In genomic region chr8:95203326-95204038, GRCm38 (mm10) we compare ENCODE assay signal across 10 mouse cellular contexts. TPM values are rescaled to one million over a fixed set of nuclear protein-coding genes. Genes with fewer than 3 reads are reported as not detected.
DNase-seq lines count a peak whose midpoint lies in the region; ATAC-seq lines count a peak whose summit lies in the region.
"Had no signal": no experiment of that assay in that cellular context is flagged by ENCODE, and none has a peak within 500 bp of the region (broad histone marks: within the 10 kb centered on the region; RNA-seq: fewer than 3 reads in every experiment).

No protein-coding gene starts in this region.

- H3K27me3 ChIP-seq in liver, embryonic 11.5 days (replicated peaks; ENCODE audit: control insufficient read depth, insufficient read depth, low read length) = no peaks in the 10 kb centered on the region
- H3K27me3 ChIP-seq: limb, embryonic 15.5 days; stomach, embryonic 15.5 days had no signal

- H3K9ac ChIP-seq in liver, embryonic 11.5 days (ENCODE audit: low read depth, low read length) = no peak overlapping the region
- H3K9ac ChIP-seq: limb, embryonic 15.5 days; stomach, embryonic 15.5 days had no signal

- no peak overlapping the region for H3K4me3 ChIP-seq in liver, embryonic 11.5 days (ENCODE audit: low read depth, low read length)
- H3K4me3 ChIP-seq: heart, embryonic 12.5 days; limb, embryonic 15.5 days; stomach, embryonic 15.5 days had no signal

- no peak overlapping the region for H3K4me2 ChIP-seq in liver, embryonic 11.5 days
- H3K4me2 ChIP-seq: limb, embryonic 15.5 days; stomach, embryonic 15.5 days had no signal

- ATAC-seq in frontal cortex, adult (ENCODE audit: low TSS enrichment) = peak; percentile 38; the same call in 1 of the 2 replicates
- ATAC-seq in liver, embryonic 11.5 days (replicated peaks; ENCODE audit: low FRiP score) = 0 out of 2 replicates have a peak, but pooled peaks have one; percentile 18
- peak; percentile 25 to 49; a peak in 1 of 4 replicates for ATAC-seq in hematopoietic stem cell, adult 5-6 weeks (replicated peaks in 1 of 2; ENCODE audit: insufficient read depth in 1 of 2, low FRiP score in 2 of 2, low TSS enrichment in 1 of 2, low read depth in 1 of 2, poor library complexity in 2 of 2, severe bottlenecking in 2 of 2)
- 0 out of 2 replicates have a peak, but pooled peaks have one; percentile 26 for ATAC-seq in megakaryocyte-erythroid progenitor cell, adult 5-6 weeks (replicated peaks; ENCODE audit: low FRiP score, low TSS enrichment, poor library complexity, severe bottlenecking)

- H3K4me1 ChIP-seq in liver, embryonic 11.5 days (replicated peaks; ENCODE audit: control insufficient read depth, insufficient read depth, low read length) = no peaks in the 10 kb centered on the region

- no peak overlapping the region for H3K27ac ChIP-seq in liver, embryonic 11.5 days (ENCODE audit: low read depth, low read length)
- H3K27ac ChIP-seq: limb, embryonic 15.5 days; stomach, embryonic 15.5 days had no signal

- H3K9me3 ChIP-seq in liver, embryonic 11.5 days (ENCODE audit: control insufficient read depth, low read length) = no peaks in the 10 kb centered on the region
- H3K9me3 ChIP-seq: heart, embryonic 12.5 days; limb, embryonic 15.5 days; stomach, embryonic 15.5 days had no signal

- no peak for DNase-seq in frontal cortex, postnatal 25 days (ENCODE audit: low spot score in 2 of 2)
- no peak for DNase-seq in liver, embryonic 11.5 days (ENCODE audit: low spot score)
- DNase-seq in liver = no peak
- no peak for DNase-seq in urinary bladder, postnatal 14 days (ENCODE audit: low spot score)

- 46% methylated on average over 9 of the region's 9 CpGs for WGBS in liver, embryonic 11.5 days

- H3K36me3 ChIP-seq in liver, embryonic 11.5 days (ENCODE audit: control insufficient read depth, insufficient read depth, low read length) = no peaks in the 10 kb centered on the region
- H3K36me3 ChIP-seq: heart, embryonic 12.5 days; limb, embryonic 15.5 days; stomach, embryonic 15.5 days had no signal

RNA-seq across cellular contexts. Expression of gene Kifc3, which starts 0.9 kb away (rescaled TPM):
- polyA plus RNA-seq in liver, embryonic 11.5 days (2014; fragmentation: Nextera tagmentation; extraction: Ambion mirVana) = 7.8 and 8.1 TPM in 2 replicates
- 0.79 and 2.0 TPM in 2 replicates for total RNA-seq in hematopoietic stem cell, adult 5-6 weeks (2017)
- total RNA-seq in megakaryocyte-erythroid progenitor cell, adult 5-6 weeks (2014; fragmentation: Nextera tagmentation) = 0.99 TPM in 1 of 2 replicates, not detected in the other
- 0.61 and 1.4 TPM in 2 replicates for total RNA-seq in megakaryocyte-erythroid progenitor cell, adult 5-6 weeks (2017)
